Mouse (Mus musculus): ENCODE results near the gene Olfr411.

- TF ChIP-seq CTCF (IDR thresholded peaks at IDR 0.05; ENCODE audit: borderline replicate concordance, insufficient read depth, low read depth, low read length) (no peak), POLR2A (IDR thresholded peaks at IDR 0.05; ENCODE audit: borderline replicate concordance, insufficient read depth, low read length) (no peak)
Measured at GRCm38 (mm10) chr11:74387203-74387602, 34.8 kb upstream of the Olfr411 start.
